Mouse (Mus musculus): ENCODE data around the gene Ctbs. TPM values are rescaled to one million over a fixed set of nuclear protein-coding genes. Genes with fewer than 3 reads are reported as not detected.
"Not testable (repeated sequence)": the region's sequence is repeated elsewhere in the genome, so short reads cannot be mapped to it uniquely, and the experiment has no call there.

The Ctbs gene
- polyA plus RNA-seq, 1 experiment from 2014 or later: 16.7 TPM

- no peaks in the 10 kb centered on the region for H3K36me3 ChIP-seq (ENCODE audit: inconsistent target)
- H3K4me3 ChIP-seq (ENCODE audit: inconsistent target): no peak overlapping the region
- no peaks in the 10 kb centered on the region for H3K79me2 ChIP-seq (ENCODE audit: inconsistent target)
- WGBS (ENCODE audit: missing documents): 98% methylated on average over 9 of the region's 9 CpGs
- no peak overlapping the region for H3K27ac ChIP-seq
Observed at GRCm38 (mm10) chr3:146419534-146419933, 30.1 kb upstream of the Ctbs start.

GRCm38 (mm10) chr3:146419992-146420537 is 29.5 kb upstream of the Ctbs start:
- no peak overlapping the region for H3K27ac ChIP-seq
- no peak overlapping the region for H3K4me3 ChIP-seq (ENCODE audit: inconsistent target)
- H3K79me2 ChIP-seq (ENCODE audit: inconsistent target): no peaks in the 10 kb centered on the region
- 91% methylated on average over 13 of the region's 15 CpGs for WGBS (ENCODE audit: missing documents)
- H3K36me3 ChIP-seq (ENCODE audit: inconsistent target): no peaks in the 10 kb centered on the region

- H3K79me2 ChIP-seq (ENCODE audit: inconsistent target): no peaks in the 10 kb centered on the region
- H3K36me3 ChIP-seq (ENCODE audit: inconsistent target): no peaks in the 10 kb centered on the region
- WGBS (ENCODE audit: missing documents): 3% methylated on average over 8 of the region's 8 CpGs
- H3K27ac ChIP-seq: no peak overlapping the region
- no peak overlapping the region for H3K4me3 ChIP-seq (ENCODE audit: inconsistent target)
Observed at GRCm38 (mm10) chr3:146421787-146422186, 27.8 kb upstream of the Ctbs start.

GRCm38 (mm10) chr3:146423710-146424109 is 25.9 kb upstream of the Ctbs start:
- no peak overlapping the region for H3K27ac ChIP-seq
- WGBS (ENCODE audit: missing documents): 88% methylated on average over 7 of the region's 7 CpGs
- H3K36me3 ChIP-seq (ENCODE audit: inconsistent target): no peaks in the 10 kb centered on the region
- no peaks in the 10 kb centered on the region for H3K79me2 ChIP-seq (ENCODE audit: inconsistent target)
- no peak overlapping the region for H3K4me3 ChIP-seq (ENCODE audit: inconsistent target)

- no peak overlapping the region for H3K27ac ChIP-seq
- H3K36me3 ChIP-seq (ENCODE audit: inconsistent target): no peaks in the 10 kb centered on the region
- WGBS (ENCODE audit: missing documents): 92% methylated on average over 7 of the region's 7 CpGs
- H3K4me3 ChIP-seq (ENCODE audit: inconsistent target): no peak overlapping the region
- H3K79me2 ChIP-seq (ENCODE audit: inconsistent target): no peaks in the 10 kb centered on the region
Observed at GRCm38 (mm10) chr3:146424306-146424900, 25.2 kb upstream of the Ctbs start.

- Histone ChIP-seq H3K4me3 (ENCODE audit: inconsistent target) (no peak overlapping the region), H3K36me3 (ENCODE audit: inconsistent target) (no peaks in the 10 kb centered on the region), H3K27ac (no peak overlapping the region), H3K79me2 (ENCODE audit: inconsistent target) (no peaks in the 10 kb centered on the region)
- WGBS (ENCODE audit: missing documents): 94% methylated on average over 7 of the region's 7 CpGs
Observed at GRCm38 (mm10) chr3:146425902-146426301, 23.7 kb upstream of the Ctbs start.

- 98% methylated on average over 8 of the region's 8 CpGs for WGBS (ENCODE audit: missing documents)
- no peaks in the 10 kb centered on the region for H3K36me3 ChIP-seq (ENCODE audit: inconsistent target)
- H3K79me2 ChIP-seq (ENCODE audit: inconsistent target): no peaks in the 10 kb centered on the region
- H3K4me3 ChIP-seq (ENCODE audit: inconsistent target): no peak overlapping the region
- no peak overlapping the region for H3K27ac ChIP-seq
Observed at GRCm38 (mm10) chr3:146426489-146426888, 23.1 kb upstream of the Ctbs start.

GRCm38 (mm10) chr3:146433063-146433462 is 16.5 kb upstream of the Ctbs start:
- not testable (repeated sequence) for H3K79me2 ChIP-seq (ENCODE audit: inconsistent target); H3K27ac ChIP-seq; H3K4me3 ChIP-seq (ENCODE audit: inconsistent target); H3K36me3 ChIP-seq (ENCODE audit: inconsistent target)
- WGBS (ENCODE audit: missing documents): 94% methylated on average over 8 of the region's 11 CpGs

GRCm38 (mm10) chr3:146433681-146434350 is 15.8 kb upstream of the Ctbs start:
- no peaks in the 10 kb centered on the region for H3K36me3 ChIP-seq (ENCODE audit: inconsistent target)
- H3K4me3 ChIP-seq (ENCODE audit: inconsistent target): no peak overlapping the region
- H3K27ac ChIP-seq: no peak overlapping the region
- no peaks in the 10 kb centered on the region for H3K79me2 ChIP-seq (ENCODE audit: inconsistent target)
- WGBS (ENCODE audit: missing documents): 93% methylated on average over 14 of the region's 14 CpGs

GRCm38 (mm10) chr3:146434686-146435085 is 14.9 kb upstream of the Ctbs start:
- WGBS (ENCODE audit: missing documents): 96% methylated on average over 8 of the region's 8 CpGs
- Histone ChIP-seq H3K36me3 (ENCODE audit: inconsistent target) (no peaks in the 10 kb centered on the region), H3K79me2 (ENCODE audit: inconsistent target) (no peaks in the 10 kb centered on the region), H3K4me3 (ENCODE audit: inconsistent target) (no peak overlapping the region), H3K27ac (no peak overlapping the region)

- no peaks in the 10 kb centered on the region for H3K36me3 ChIP-seq (ENCODE audit: inconsistent target)
- H3K27ac ChIP-seq: no peak overlapping the region
- no peaks in the 10 kb centered on the region for H3K79me2 ChIP-seq (ENCODE audit: inconsistent target)
- no peak overlapping the region for H3K4me3 ChIP-seq (ENCODE audit: inconsistent target)
- WGBS (ENCODE audit: missing documents): 95% methylated on average over 11 of the region's 11 CpGs
Observed at GRCm38 (mm10) chr3:146435533-146435932, 14.1 kb upstream of the Ctbs start.

- Histone ChIP-seq H3K36me3 (ENCODE audit: inconsistent target) (no peaks in the 10 kb centered on the region), H3K27ac (no peak overlapping the region), H3K4me3 (ENCODE audit: inconsistent target) (no peak overlapping the region), H3K79me2 (ENCODE audit: inconsistent target) (no peaks in the 10 kb centered on the region)
- 93% methylated on average over 8 of the region's 8 CpGs for WGBS (ENCODE audit: missing documents)
Observed at GRCm38 (mm10) chr3:146436114-146436513, 13.5 kb upstream of the Ctbs start.

GRCm38 (mm10) chr3:146440011-146440410 is 9.6 kb upstream of the Ctbs start:
- WGBS (ENCODE audit: missing documents): 92% methylated on average over 12 of the region's 12 CpGs
- Histone ChIP-seq H3K4me3 (ENCODE audit: inconsistent target) (no peak overlapping the region), H3K36me3 (ENCODE audit: inconsistent target) (no peaks in the 10 kb centered on the region), H3K27ac (no peak overlapping the region), H3K79me2 (ENCODE audit: inconsistent target) (no peaks in the 10 kb centered on the region)

GRCm38 (mm10) chr3:146440422-146440821 is 9.2 kb upstream of the Ctbs start:
- 89% methylated on average over 7 of the region's 7 CpGs for WGBS (ENCODE audit: missing documents)
- no peak overlapping the region for H3K4me3 ChIP-seq (ENCODE audit: inconsistent target)

GRCm38 (mm10) chr3:146442484-146442883 is 7.1 kb upstream of the Ctbs start:
- no peaks in the 10 kb centered on the region for H3K36me3 ChIP-seq (ENCODE audit: inconsistent target)
- WGBS (ENCODE audit: missing documents): 95% methylated on average over 7 of the region's 7 CpGs

More at GRCm38 (mm10) chr3:146440422-146440821, 9.2 kb upstream of the Ctbs start:
- H3K36me3 ChIP-seq (ENCODE audit: inconsistent target): no peaks in the 10 kb centered on the region
- H3K27ac ChIP-seq: no peak overlapping the region
- H3K79me2 ChIP-seq (ENCODE audit: inconsistent target): no peaks in the 10 kb centered on the region

More at GRCm38 (mm10) chr3:146442484-146442883, 7.1 kb upstream of the Ctbs start:
- no peak overlapping the region for H3K4me3 ChIP-seq (ENCODE audit: inconsistent target)
- no peak overlapping the region for H3K27ac ChIP-seq
- H3K79me2 ChIP-seq (ENCODE audit: inconsistent target): no peaks in the 10 kb centered on the region
